Mouse (Mus musculus): ENCODE data around the gene Kcnh6. TPM values are rescaled to one million over a fixed set of nuclear protein-coding genes. Genes with fewer than 3 reads are reported as not detected.
"Not testable (repeated sequence)": the region's sequence is repeated elsewhere in the genome, so short reads cannot be mapped to it uniquely, and the experiment has no call there.

The Kcnh6 gene
- total and polyA plus RNA-seq, 2 experiments = not detected

GRCm38 (mm10) chr11:106016440-106016839 is 8.5 kb downstream of the Kcnh6 start:
- 76% methylated on average over 5 of the region's 5 CpGs for WGBS
- no peak overlapping the region for H3K27ac ChIP-seq (replicated peaks; ENCODE audit: insufficient read depth, low read depth, low read length)
- TF ChIP-seq CTCF (IDR thresholded peaks at IDR 0.05; ENCODE audit: low read depth, low read length) (no peak), POLR2A (IDR thresholded peaks at IDR 0.05; ENCODE audit: extremely low read depth, insufficient read depth, low read length) (no peak)
- H3K9ac ChIP-seq (ENCODE audit: low read depth, low read length) = no peak overlapping the region
- H3K79me2 ChIP-seq (ENCODE audit: control insufficient read depth, insufficient read depth, low read length) = no peaks in the 10 kb centered on the region
- H3K27me3 ChIP-seq (ENCODE audit: control insufficient read depth, insufficient read depth, low read length) = peaks cover 20% of the 10 kb centered on the region
- no peaks in the 10 kb centered on the region for H3K36me3 ChIP-seq (ENCODE audit: control insufficient read depth, insufficient read depth, low read length)
- no peak overlapping the region for H3K4me3 ChIP-seq (ENCODE audit: insufficient read depth, low read depth, low read length)
- no peaks in the 10 kb centered on the region for H3K4me1 ChIP-seq (ENCODE audit: control insufficient read depth, insufficient read depth, low read length)
- DNase-seq (ENCODE audit: extremely low read depth, low read depth, low spot score) = no peak

GRCm38 (mm10) chr11:106020051-106020763 is 12.3 kb downstream of the Kcnh6 start:
- no peak overlapping the region for H3K9ac ChIP-seq (ENCODE audit: low read depth, low read length)
- H3K4me3 ChIP-seq (ENCODE audit: insufficient read depth, low read depth, low read length) = no peak overlapping the region

GRCm38 (mm10) chr11:106025774-106026173 is 17.9 kb downstream of the Kcnh6 start:
- Histone ChIP-seq H3K36me3 (ENCODE audit: control insufficient read depth, insufficient read depth, low read length) (no peaks in the 10 kb centered on the region), H3K27ac (replicated peaks; ENCODE audit: insufficient read depth, low read depth, low read length) (no peak overlapping the region), H3K4me1 (ENCODE audit: control insufficient read depth, insufficient read depth, low read length) (no peaks in the 10 kb centered on the region), H3K79me2 (ENCODE audit: control insufficient read depth, insufficient read depth, low read length) (no peaks in the 10 kb centered on the region), H3K27me3 (ENCODE audit: control insufficient read depth, insufficient read depth, low read length) (peaks cover 8% of the 10 kb centered on the region), H3K9ac (ENCODE audit: low read depth, low read length) (no peak overlapping the region), H3K4me3 (ENCODE audit: insufficient read depth, low read depth, low read length) (no peak overlapping the region)
- WGBS = 69% methylated on average over 3 of the region's 3 CpGs
- TF ChIP-seq CTCF (IDR thresholded peaks at IDR 0.05; ENCODE audit: low read depth, low read length) = no peak
- TF ChIP-seq POLR2A (IDR thresholded peaks at IDR 0.05; ENCODE audit: extremely low read depth, insufficient read depth, low read length) = no peak
- DNase-seq (ENCODE audit: extremely low read depth, low read depth, low spot score) = no peak

More at GRCm38 (mm10) chr11:106020051-106020763, 12.3 kb downstream of the Kcnh6 start:
- Histone ChIP-seq H3K27me3 (ENCODE audit: control insufficient read depth, insufficient read depth, low read length) (peaks cover 24% of the 10 kb centered on the region), H3K79me2 (ENCODE audit: control insufficient read depth, insufficient read depth, low read length) (no peaks in the 10 kb centered on the region), H3K36me3 (ENCODE audit: control insufficient read depth, insufficient read depth, low read length) (no peaks in the 10 kb centered on the region), H3K4me1 (ENCODE audit: control insufficient read depth, insufficient read depth, low read length) (no peaks in the 10 kb centered on the region), H3K27ac (replicated peaks; ENCODE audit: insufficient read depth, low read depth, low read length) (no peak overlapping the region)
- no peak for TF ChIP-seq POLR2A (IDR thresholded peaks at IDR 0.05; ENCODE audit: extremely low read depth, insufficient read depth, low read length)
- WGBS = 4% methylated on average over 50 of the region's 50 CpGs
- no peak for DNase-seq (ENCODE audit: extremely low read depth, low read depth, low spot score)

GRCm38 (mm10) chr11:106026465-106027151 is 18.7 kb downstream of the Kcnh6 start:
- Histone ChIP-seq H3K27me3 (ENCODE audit: control insufficient read depth, insufficient read depth, low read length) (peaks cover 4% of the 10 kb centered on the region; the same call in 1 of the 2 replicates), H3K27ac (replicated peaks; ENCODE audit: insufficient read depth, low read depth, low read length) (no peak overlapping the region), H3K4me1 (ENCODE audit: control insufficient read depth, insufficient read depth, low read length) (no peaks in the 10 kb centered on the region), H3K79me2 (ENCODE audit: control insufficient read depth, insufficient read depth, low read length) (no peaks in the 10 kb centered on the region), H3K4me3 (ENCODE audit: insufficient read depth, low read depth, low read length) (no peak overlapping the region), H3K36me3 (ENCODE audit: control insufficient read depth, insufficient read depth, low read length) (no peaks in the 10 kb centered on the region), H3K9ac (ENCODE audit: low read depth, low read length) (no peak overlapping the region)
- peak; percentile 24 for DNase-seq (ENCODE audit: extremely low read depth, low read depth, low spot score)
- WGBS = 28% methylated on average over 11 of the region's 11 CpGs
- TF ChIP-seq POLR2A (IDR thresholded peaks at IDR 0.05; ENCODE audit: extremely low read depth, insufficient read depth, low read length) (no peak), CTCF (IDR thresholded peaks at IDR 0.05; ENCODE audit: low read depth, low read length) (peak; percentile 84)

- no peak overlapping the region for H3K9ac ChIP-seq (ENCODE audit: low read depth, low read length)
- TF ChIP-seq CTCF (IDR thresholded peaks at IDR 0.05; ENCODE audit: low read depth, low read length) (no peak), POLR2A (IDR thresholded peaks at IDR 0.05; ENCODE audit: extremely low read depth, insufficient read depth, low read length) (no peak)
- no peaks in the 10 kb centered on the region for H3K79me2 ChIP-seq (ENCODE audit: control insufficient read depth, insufficient read depth, low read length)
- DNase-seq (ENCODE audit: extremely low read depth, low read depth, low spot score) = no peak
- peaks cover 4% of the 10 kb centered on the region; the same call in 1 of the 2 replicates for H3K27me3 ChIP-seq (ENCODE audit: control insufficient read depth, insufficient read depth, low read length)
- H3K27ac ChIP-seq (replicated peaks; ENCODE audit: insufficient read depth, low read depth, low read length) = no peak overlapping the region
- H3K4me1 ChIP-seq (ENCODE audit: control insufficient read depth, insufficient read depth, low read length) = no peaks in the 10 kb centered on the region
- 90% methylated on average over 5 of the region's 5 CpGs for WGBS
- no peaks in the 10 kb centered on the region for H3K36me3 ChIP-seq (ENCODE audit: control insufficient read depth, insufficient read depth, low read length)
- H3K4me3 ChIP-seq (ENCODE audit: insufficient read depth, low read depth, low read length) = no peak overlapping the region
These were observed 19.7 kb downstream of the Kcnh6 start for GRCm38 (mm10) chr11:106027607-106028006.

- H3K9ac ChIP-seq (ENCODE audit: low read depth, low read length); H3K79me2 ChIP-seq (ENCODE audit: control insufficient read depth, insufficient read depth, low read length); H3K36me3 ChIP-seq (ENCODE audit: control insufficient read depth, insufficient read depth, low read length); H3K27ac ChIP-seq (replicated peaks; ENCODE audit: insufficient read depth, low read depth, low read length); DNase-seq (ENCODE audit: extremely low read depth, low read depth, low spot score); H3K4me1 ChIP-seq (ENCODE audit: control insufficient read depth, insufficient read depth, low read length); H3K27me3 ChIP-seq (ENCODE audit: control insufficient read depth, insufficient read depth, low read length): not testable (repeated sequence)
- peak overlapping the region; percentile 47 for H3K4me3 ChIP-seq (ENCODE audit: insufficient read depth, low read depth, low read length)
- 23% methylated on average over 12 of the region's 25 CpGs for WGBS
These were observed 24.1 kb downstream of the Kcnh6 start for GRCm38 (mm10) chr11:106032074-106032473.

Measured in liver, adult 2 months (tissue).